Mouse (Mus musculus): Measurements from ENCODE around the gene Camta1.

DNA sequence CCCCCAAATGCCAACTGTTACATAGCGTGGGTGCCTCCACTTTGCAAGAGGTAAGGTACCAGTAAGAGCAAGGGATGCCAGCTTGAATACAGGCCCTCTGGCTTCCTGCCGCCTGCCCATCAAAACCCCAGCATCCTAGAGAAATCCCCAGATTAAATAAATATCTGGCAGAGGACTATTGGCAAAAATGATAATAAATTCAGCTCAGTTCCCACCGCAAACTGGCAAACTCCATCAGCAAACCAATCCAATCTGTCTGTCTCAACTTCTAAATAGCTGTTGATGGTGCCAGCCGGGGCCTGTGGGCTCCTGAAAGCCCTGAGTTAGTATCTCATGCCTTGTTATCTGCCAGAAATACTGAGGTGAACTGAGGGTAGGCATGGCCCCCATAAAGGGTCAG is 333.2 kb downstream of the Camta1 start:
- TF ChIP-seq CTCF (conservative IDR thresholded peaks at IDR 0.05; ENCODE audit: low read length) (no peak), POU5F1 (IDR thresholded peaks at IDR 0.05; ENCODE audit: borderline replicate concordance, low read length) (no peak)
